Mouse (Mus musculus) cerebellum, adult 2 months (tissue): ENCODE measurements at regions not wholly inside any gene's neighbourhood (a gene's known extent, or its start where the extent isn't known, plus 50 kb on each side); places are given as distances from the start of the nearest gene placed in this dataset.

ENCODE experiments used
- DNase-seq, 2 experiments: peaks; one replicate each; pipeline ENCODE4 v3.0.0; 2021
- H3K27ac ChIP-seq: fragments of 200-500 bp; 2 replicates; pipeline ENCODE4 v1.5.1; 2012; ENCODE audit warnings: low read length, control low read depth, inconsistent platforms; ENCODE audit not compliant: insufficient read depth
- H3K27me3 ChIP-seq: fragments of 200-500 bp; 2 replicates; pipeline ENCODE4 v1.6.1; 2012; ENCODE audit warnings: inconsistent platforms, mild to moderate bottlenecking, low read length, moderate library complexity; ENCODE audit not compliant: control insufficient read depth, insufficient read depth
- H3K4me1 ChIP-seq: fragments of 200-500 bp; 2 replicates; pipeline ENCODE4 v1.6.1; 2011; ENCODE audit warnings: low read length; ENCODE audit not compliant: control insufficient read depth, insufficient read depth
- H3K4me3 ChIP-seq: fragments of 200-500 bp; replicated peaks from 2 replicates; pipeline ENCODE3; 2011; ENCODE audit warnings: mild to moderate bottlenecking, low read depth, low read length, control low read depth; ENCODE audit not compliant: insufficient read depth
- CTCF ChIP-seq: fragments of 200-500 bp; IDR thresholded peaks from 2 replicates; pipeline ENCODE4 v1.5.1; 2011; ENCODE audit warnings: low read depth, mild to moderate bottlenecking, control low read depth, low read length, moderate library complexity, borderline replicate concordance; ENCODE audit not compliant: insufficient read depth
- POLR2A ChIP-seq: fragments of 200-500 bp; IDR thresholded peaks from 2 replicates; pipeline ENCODE4 v1.6.1; 2011; ENCODE audit warnings: low read length, control low read depth, borderline replicate concordance; ENCODE audit not compliant: insufficient read depth
- WGBS: fragments of 180-500 bp; shearing (Covaris S2); methylation state at CpG from one replicate; pipeline ENCODE4 v1.1.7; 2018; 5-methylcytosine and 5-hydroxymethylcytosine counted together

- H3K4me3 ChIP-seq, result no peak overlapping the region
- DNase-seq, result peak; percentile 20 to 72
- H3K27ac ChIP-seq, result no peak overlapping the region
- TF ChIP-seq POLR2A (no peak), CTCF (no peak)
- H3K27me3 ChIP-seq, result no peaks in the 10 kb centered on the region
- H3K4me1 ChIP-seq, result no peaks in the 10 kb centered on the region
Measured at GRCm38 (mm10) chr6:9498921-9499320, 550.7 kb downstream of the Nxph1 start.

GRCm38 (mm10) chr6:9534395-9534794, 586.2 kb downstream of the Nxph1 start:
- Histone ChIP-seq H3K4me3 (no peak overlapping the region), H3K4me1 (no peaks in the 10 kb centered on the region), H3K27ac (no peak overlapping the region), H3K27me3 (no peaks in the 10 kb centered on the region)
- no peak for TF ChIP-seq CTCF
- TF ChIP-seq POLR2A, result no peak
- DNase-seq, result no peak
- 77% methylated on average over 3 of the region's 3 CpGs for WGBS

GRCm38 (mm10) chr6:9538737-9539136, 590.5 kb downstream of the Nxph1 start:
- TF ChIP-seq POLR2A, result no peak
- no peak for TF ChIP-seq CTCF
- Histone ChIP-seq H3K27ac (no peak overlapping the region), H3K27me3 (no peaks in the 10 kb centered on the region), H3K4me3 (no peak overlapping the region), H3K4me1 (no peaks in the 10 kb centered on the region)
- 73% methylated on average over 2 of the region's 2 CpGs for WGBS
- DNase-seq, result no peak

- no peak for DNase-seq
- 77% methylated on average over 3 of the region's 3 CpGs for WGBS
- Histone ChIP-seq H3K4me3 (no peak overlapping the region), H3K27me3 (no peaks in the 10 kb centered on the region), H3K4me1 (no peaks in the 10 kb centered on the region), H3K27ac (no peak overlapping the region)
- TF ChIP-seq CTCF, result no peak
- no peak for TF ChIP-seq POLR2A
Measured at GRCm38 (mm10) chr6:9550096-9550939, 602.1 kb downstream of the Nxph1 start.

- DNase-seq, result no peak
- Histone ChIP-seq H3K27me3 (no peaks in the 10 kb centered on the region), H3K27ac (no peak overlapping the region), H3K4me1 (no peaks in the 10 kb centered on the region), H3K4me3 (no peak overlapping the region)
- WGBS, result 87% methylated on average over 6 of the region's 6 CpGs
- TF ChIP-seq POLR2A, result no peak
- TF ChIP-seq CTCF, result no peak
Measured at GRCm38 (mm10) chr6:9563290-9564044, 615.2 kb downstream of the Nxph1 start.

GRCm38 (mm10) chr6:9571787-9572186, 623.6 kb downstream of the Nxph1 start:
- Histone ChIP-seq H3K27ac (no peak overlapping the region), H3K4me3 (no peak overlapping the region), H3K27me3 (no peaks in the 10 kb centered on the region), H3K4me1 (no peaks in the 10 kb centered on the region)
- no peak for TF ChIP-seq CTCF
- TF ChIP-seq POLR2A, result no peak
- DNase-seq, result no peak
- WGBS, result 38% methylated on average over 4 of the region's 4 CpGs

GRCm38 (mm10) chr6:9593391-9593790, 645.2 kb downstream of the Nxph1 start:
- H3K27ac ChIP-seq, result no peak overlapping the region
- TF ChIP-seq CTCF (no peak), POLR2A (no peak)
- H3K27me3 ChIP-seq, result no peaks in the 10 kb centered on the region
- H3K4me1 ChIP-seq, result no peaks in the 10 kb centered on the region
- 16% methylated on average over 1 of the region's 1 CpGs for WGBS
- H3K4me3 ChIP-seq, result no peak overlapping the region
- DNase-seq, result no peak

GRCm38 (mm10) chr6:9599418-9599817, 651.2 kb downstream of the Nxph1 start:
- DNase-seq, result no peak
- Histone ChIP-seq H3K4me3 (no peak overlapping the region), H3K27ac (no peak overlapping the region), H3K4me1 (no peaks in the 10 kb centered on the region), H3K27me3 (no peaks in the 10 kb centered on the region)
- WGBS, result 71% methylated on average over 3 of the region's 3 CpGs
- no peak for TF ChIP-seq POLR2A
- TF ChIP-seq CTCF, result no peak
